Mouse (Mus musculus): ENCODE results near the gene Abcg3.
"Not testable (repeated sequence)": the region's sequence is repeated elsewhere in the genome, so short reads cannot be mapped to it uniquely, and the experiment has no call there.

Gene Abcg3

DNA sequence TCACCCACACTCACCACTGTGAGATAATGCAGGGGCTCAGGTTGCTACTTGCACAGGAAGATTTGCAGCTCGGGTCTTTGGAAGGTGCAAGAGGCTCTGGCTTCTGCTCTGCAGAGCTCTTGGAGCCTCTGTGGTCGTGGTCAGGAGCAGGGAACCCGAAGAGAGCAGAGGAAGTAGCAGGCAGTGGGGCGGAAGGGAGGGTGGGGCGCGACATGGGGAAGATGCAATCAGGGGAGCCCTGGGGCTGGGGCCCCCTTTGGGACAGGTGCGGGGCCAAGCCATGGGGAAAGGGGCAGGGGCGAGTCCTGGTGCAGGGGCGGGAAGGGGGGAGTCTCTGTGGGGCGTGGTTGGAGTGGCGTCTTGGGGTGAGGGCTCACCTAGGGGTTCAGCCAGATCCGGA lies at the start of gene Abcg3:
TSS of gene Abcg3 (minus strand) at position 184 of the 400 bp plus-strand sequence.
- no peak for DNase-seq (ENCODE audit: low spot score)

DNA sequence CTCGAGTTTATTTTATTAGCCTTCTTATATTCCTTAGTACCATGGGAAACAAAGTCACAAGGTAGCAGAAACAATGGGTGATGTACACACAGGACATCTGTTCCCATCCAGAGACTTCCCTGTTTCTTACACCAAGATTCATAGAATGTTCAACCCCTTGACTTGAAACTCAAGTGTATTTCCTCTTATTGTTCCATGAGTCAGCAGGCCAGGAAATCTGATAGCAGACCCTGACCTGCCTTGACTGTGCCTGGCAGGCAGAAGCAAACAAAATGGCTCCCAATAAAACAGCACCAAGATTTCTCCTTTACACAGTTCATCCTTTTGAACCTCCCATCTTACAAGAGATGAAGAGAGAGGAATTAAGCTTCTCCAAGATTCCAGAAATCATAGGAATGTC lies 30.0 kb upstream of the Abcg3 start:
- no peak for DNase-seq (ENCODE audit: low spot score)

DNA sequence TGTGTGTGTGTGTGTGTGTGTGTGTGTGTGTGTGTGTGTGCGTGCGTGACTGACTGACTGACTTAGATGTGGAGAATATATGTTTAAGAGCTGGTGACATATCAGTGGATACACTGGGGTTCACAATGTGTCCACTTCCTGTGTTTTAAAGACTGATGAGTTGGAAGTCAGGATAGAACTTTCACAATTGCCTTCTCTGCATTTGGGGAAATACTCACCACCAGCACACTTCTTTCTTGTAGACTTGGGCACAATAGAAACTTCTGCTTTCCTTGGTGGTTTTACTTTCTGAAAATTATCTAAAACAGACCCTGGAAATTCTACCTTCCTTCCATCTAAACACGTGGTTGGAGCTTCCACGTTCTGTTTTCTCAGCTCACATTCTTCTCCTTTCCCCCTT lies 29.1 kb upstream of the Abcg3 start:
- no peak for DNase-seq (ENCODE audit: low spot score)

DNA sequence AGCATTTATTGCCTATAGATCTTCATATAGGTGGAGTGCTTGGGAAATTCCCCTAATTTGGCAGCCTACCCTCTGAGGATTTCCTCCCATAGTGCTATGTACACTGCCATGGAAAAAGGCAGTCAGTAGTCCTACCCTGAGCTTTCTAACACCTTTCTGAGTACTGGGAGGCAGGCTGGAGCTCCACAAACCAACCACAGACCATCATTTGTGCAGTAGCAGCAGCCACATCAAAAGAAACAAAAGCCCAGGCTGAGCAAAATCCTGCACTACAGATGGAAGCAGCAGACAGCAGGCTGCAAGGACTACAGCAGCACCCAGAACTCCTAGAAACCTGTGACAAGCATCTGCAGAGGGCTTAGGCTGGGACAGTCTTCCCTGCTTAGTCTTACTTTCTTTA lies 27.9 kb upstream of the Abcg3 start:
- no peak for DNase-seq (ENCODE audit: low spot score)

DNA sequence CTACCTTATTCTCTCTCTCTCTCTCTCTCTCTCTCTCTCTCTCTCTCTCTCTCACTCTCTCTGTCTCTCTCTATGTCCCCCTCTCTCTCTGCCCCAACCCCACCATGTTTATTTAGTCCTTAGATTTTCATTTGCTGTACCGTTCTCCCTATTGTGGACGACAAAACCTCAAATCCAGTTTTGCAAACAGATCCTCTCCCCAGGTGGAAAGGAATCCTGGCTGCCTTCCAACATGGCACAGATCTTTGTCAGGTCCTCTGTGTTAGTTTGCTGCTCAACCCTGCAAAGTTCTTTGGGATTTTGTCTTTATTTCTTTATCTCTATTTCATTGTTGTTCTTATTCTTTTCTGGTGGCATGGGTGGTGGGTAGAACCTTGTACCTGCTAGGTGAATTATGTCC lies 6.9 kb upstream of the Abcg3 start:
- no peak for DNase-seq (ENCODE audit: low spot score)

DNA sequence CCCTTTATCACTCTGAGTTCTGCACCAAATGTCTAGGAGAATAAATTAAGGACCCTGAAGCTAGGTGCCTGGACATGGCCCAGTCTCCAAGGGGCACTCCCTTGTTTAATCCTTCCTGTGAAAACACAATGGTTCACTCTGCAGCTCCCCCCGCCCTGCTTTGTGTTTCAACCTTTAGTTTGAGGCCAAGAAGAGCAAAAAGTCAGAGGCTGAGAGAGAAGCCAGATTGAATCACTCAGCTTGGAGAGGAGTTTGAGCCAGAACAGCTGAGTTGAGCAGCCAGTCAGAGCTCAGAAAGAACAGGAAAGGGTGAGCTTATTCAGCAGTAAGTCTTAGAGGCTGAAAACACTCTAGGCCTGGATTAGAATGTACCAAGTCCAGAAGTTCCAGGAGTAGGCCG lies 5.5 kb upstream of the Abcg3 start:
- peak; percentile 10 for DNase-seq (ENCODE audit: low spot score)

DNA sequence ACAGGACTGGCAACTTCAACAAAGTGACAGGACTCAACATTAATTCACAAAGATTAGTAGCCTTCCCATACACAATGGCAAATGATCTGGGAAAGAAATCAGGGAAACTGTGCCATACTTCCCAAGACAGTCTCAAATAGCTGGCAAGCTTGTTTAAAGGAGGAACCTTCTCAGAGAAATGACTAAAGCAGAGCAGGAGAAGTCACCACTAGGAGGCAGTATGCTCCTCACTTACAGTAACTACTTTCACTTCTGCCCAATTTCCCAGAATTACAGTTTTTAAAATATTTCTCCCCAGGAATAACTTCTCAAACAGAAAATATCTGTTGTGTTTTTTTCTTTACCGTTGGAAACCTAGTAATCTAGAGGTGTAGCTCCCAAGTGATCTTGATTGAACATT lies 4.2 kb upstream of the Abcg3 start:
- peak; percentile 41 for DNase-seq (ENCODE audit: low spot score)

DNA sequence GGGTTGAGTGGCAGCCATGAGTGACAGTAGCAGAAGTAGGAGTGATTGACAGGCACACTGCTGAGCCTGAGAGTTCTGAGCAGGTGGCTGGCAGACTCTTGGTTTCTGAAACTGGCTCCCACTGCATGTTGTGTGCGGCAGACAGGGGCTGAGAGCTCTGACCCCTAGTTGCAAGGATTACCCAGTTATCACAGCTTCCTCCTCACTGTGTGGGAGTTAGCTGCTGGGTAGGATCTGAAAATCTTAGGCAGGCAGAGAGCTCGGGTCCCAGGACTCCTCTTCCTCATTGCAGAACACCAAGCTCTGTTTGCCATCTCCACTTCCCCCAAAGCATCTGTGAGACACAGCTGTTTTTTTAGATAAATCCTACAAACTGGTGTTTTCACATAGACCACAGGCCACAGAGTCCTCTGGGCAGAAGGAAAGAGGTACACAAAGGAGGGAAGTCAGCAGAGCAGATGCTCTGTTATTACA lies 3.4 kb downstream of the Abcg3 start:
- DNase-seq (ENCODE audit: low spot score): no peak

DNA sequence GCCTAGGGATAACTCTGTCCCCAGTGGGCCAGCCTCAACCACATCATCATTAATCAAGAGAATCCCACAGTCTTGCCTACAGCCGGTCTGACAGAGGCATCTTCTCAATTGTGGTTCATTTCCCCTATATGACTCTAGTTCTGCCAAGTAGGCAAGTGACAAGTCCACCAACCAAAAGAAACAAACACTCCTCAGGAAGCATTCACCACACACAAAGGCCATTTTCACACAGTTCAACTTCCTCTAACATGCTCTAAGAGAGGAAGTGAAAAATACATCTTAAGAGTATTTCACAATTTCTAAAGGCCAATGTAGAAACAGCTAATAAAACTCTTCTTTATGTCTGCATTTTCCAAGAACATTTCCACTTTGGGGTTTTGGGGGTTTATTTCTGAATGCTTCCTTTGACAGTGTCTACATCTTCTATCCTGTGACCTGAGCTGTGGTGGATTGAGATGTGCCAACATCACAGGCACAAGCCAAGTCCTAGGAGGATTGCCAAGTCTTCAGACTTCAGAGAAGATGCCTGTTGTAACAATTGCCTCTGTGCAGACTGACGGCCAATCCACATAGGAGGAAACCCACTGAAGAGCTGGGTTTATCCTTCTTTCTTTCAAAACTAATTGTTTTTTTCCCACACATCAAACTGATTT lies 24.3 kb downstream of the Abcg3 start:
- no peak for DNase-seq (ENCODE audit: low spot score)

DNA sequence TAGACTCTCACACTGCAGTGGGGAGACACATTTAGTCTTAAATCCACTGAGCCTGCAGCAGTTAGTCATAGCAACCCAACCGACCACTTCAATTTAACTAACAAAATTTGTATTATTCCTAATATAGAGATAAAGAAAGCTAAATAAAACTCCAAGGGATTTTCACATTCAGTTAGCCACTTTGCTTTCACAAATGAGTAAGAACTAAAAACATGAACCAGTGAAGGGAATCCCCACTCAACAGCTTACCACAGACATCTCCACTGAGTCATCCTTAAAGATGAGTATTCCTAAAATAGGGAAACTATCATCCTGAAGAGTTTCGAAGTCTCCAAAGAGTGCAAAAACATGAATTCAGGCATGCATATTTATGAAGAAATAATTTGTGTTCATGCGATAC lies 27.3 kb downstream of the Abcg3 start:
- no peak for DNase-seq (ENCODE audit: low spot score)

DNA sequence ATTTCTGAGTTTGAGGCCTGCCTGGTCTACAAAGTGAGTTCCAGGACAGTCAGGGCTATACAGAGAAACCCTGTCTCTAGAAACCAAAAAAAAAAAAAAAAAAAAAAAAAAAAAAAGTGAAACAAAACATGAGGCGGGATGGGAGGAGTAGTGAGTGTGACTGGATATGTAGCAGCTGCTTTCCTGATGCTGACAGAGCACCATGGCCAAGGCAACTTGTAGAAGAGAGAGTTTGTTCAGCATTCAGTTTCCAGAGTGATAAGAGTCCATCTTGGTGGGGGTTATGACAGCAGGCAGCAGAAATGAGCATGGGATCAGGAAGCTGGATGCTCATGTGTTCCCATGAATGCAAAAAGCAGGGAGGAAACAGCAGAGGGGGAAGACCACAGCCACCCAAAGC lies 35.6 kb downstream of the Abcg3 start:
- DNase-seq (ENCODE audit: low spot score): no peak

DNA sequence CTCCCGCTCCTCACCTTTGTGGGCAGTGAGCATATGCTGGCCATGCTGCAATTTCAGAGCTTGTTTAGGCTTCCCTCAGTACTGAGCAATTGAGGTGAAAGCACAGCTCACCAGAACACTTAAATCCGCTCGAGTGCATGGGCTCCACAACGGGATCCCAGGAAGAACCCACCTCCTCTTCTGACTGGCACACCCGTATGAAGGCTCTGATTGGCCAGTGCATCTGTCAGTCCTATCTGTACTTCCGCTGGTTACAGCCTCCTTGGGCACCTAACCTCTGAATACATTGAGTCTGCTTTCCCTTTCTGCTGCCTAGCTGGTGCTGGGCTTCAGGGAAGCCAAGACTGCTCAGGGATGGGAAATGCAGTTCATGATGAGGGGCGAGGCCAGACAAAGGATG lies 48.4 kb downstream of the Abcg3 start:
- DNase-seq (ENCODE audit: low spot score): no peak

DNA sequence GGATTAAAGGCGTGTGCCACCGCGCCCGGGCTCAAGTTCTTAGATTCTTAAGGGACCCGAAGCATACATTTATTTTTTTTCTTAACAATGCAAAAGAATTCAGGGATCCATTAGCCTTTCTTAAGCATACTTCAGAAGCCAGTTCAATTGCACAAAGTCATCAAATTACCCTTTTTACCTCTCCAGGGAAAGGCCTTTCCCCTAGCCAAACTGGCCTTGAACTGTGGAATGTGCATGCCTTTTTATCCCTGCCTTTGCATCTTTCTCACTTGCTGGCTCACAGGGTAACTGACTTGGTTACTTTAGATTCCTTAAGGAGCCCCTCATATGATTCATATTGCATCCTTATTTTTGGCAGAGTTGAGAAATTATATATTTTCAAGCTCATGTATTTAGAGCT lies 76.0 kb downstream of the Abcg3 start:
- not testable (repeated sequence) for DNase-seq (ENCODE audit: low spot score)

Data from urinary bladder, postnatal 14 days (tissue).